Mouse (Mus musculus): ENCODE measurements around the gene Fggy. TPM values are rescaled to one million over a fixed set of nuclear protein-coding genes. Genes with fewer than 3 reads are reported as not detected.

Fggy gene
- polyA plus RNA-seq, 1 experiment from 2014 or later = 5.3 TPM

- Histone ChIP-seq H3K36me3 (ENCODE audit: control insufficient read depth, insufficient read depth, low read length) (no peaks in the 10 kb centered on the region), H3K9ac (ENCODE audit: low read length) (no peak overlapping the region), H3K27ac (replicated peaks) (no peak overlapping the region), H3K4me2 (replicated peaks; ENCODE audit: low read depth) (no peak overlapping the region), H3K27me3 (ENCODE audit: control insufficient read depth, insufficient read depth, low read length) (no peaks in the 10 kb centered on the region), H3K4me1 (replicated peaks; ENCODE audit: control insufficient read depth, insufficient read depth) (no peaks in the 10 kb centered on the region), H3K9me3 (ENCODE audit: control insufficient read depth, low read length) (no peaks in the 10 kb centered on the region), H3K4me3 (ENCODE audit: low read depth, low read length) (no peak overlapping the region)
- DNase-seq (ENCODE audit: low spot score) (peak; percentile 19), ATAC-seq (ENCODE audit: low FRiP score, low TSS enrichment) (no peak)
- 69% methylated on average over 3 of the region's 3 CpGs for WGBS
- TF ChIP-seq EP300 (optimal IDR thresholded peaks at IDR 0.05) (no peak), CTCF (IDR thresholded peaks at IDR 0.05; ENCODE audit: low read depth) (no peak)
Observed at GRCm38 (mm10) chr4:95821906-95822579, 264.7 kb downstream of the Fggy start.

- TF ChIP-seq EP300 (optimal IDR thresholded peaks at IDR 0.05) (no peak), CTCF (IDR thresholded peaks at IDR 0.05; ENCODE audit: low read depth) (no peak)
- 82% methylated on average over 4 of the region's 4 CpGs for WGBS
- Histone ChIP-seq H3K27ac (replicated peaks) (no peak overlapping the region), H3K4me2 (replicated peaks; ENCODE audit: low read depth) (no peak overlapping the region), H3K27me3 (ENCODE audit: control insufficient read depth, insufficient read depth, low read length) (no peaks in the 10 kb centered on the region), H3K36me3 (ENCODE audit: control insufficient read depth, insufficient read depth, low read length) (no peaks in the 10 kb centered on the region), H3K9ac (ENCODE audit: low read length) (no peak overlapping the region), H3K4me1 (replicated peaks; ENCODE audit: control insufficient read depth, insufficient read depth) (no peaks in the 10 kb centered on the region), H3K4me3 (ENCODE audit: low read depth, low read length) (no peak overlapping the region), H3K9me3 (ENCODE audit: control insufficient read depth, low read length) (no peaks in the 10 kb centered on the region)
- ATAC-seq (ENCODE audit: low FRiP score, low TSS enrichment) (no peak), DNase-seq (ENCODE audit: low spot score) (no peak)
Observed at GRCm38 (mm10) chr4:95828164-95828563, 270.9 kb downstream of the Fggy start.

GRCm38 (mm10) chr4:95830320-95830719, 273.0 kb downstream of the Fggy start:
- no peaks in the 10 kb centered on the region for H3K36me3 ChIP-seq (ENCODE audit: control insufficient read depth, insufficient read depth, low read length)

GRCm38 (mm10) chr4:95839860-95840259, 282.6 kb downstream of the Fggy start:
- no peak for TF ChIP-seq CTCF (IDR thresholded peaks at IDR 0.05; ENCODE audit: low read depth)
- TF ChIP-seq EP300 (optimal IDR thresholded peaks at IDR 0.05) = no peak
- Histone ChIP-seq H3K36me3 (ENCODE audit: control insufficient read depth, insufficient read depth, low read length) (no peaks in the 10 kb centered on the region), H3K9ac (ENCODE audit: low read length) (no peak overlapping the region), H3K4me2 (replicated peaks; ENCODE audit: low read depth) (no peak overlapping the region), H3K27ac (replicated peaks) (no peak overlapping the region), H3K27me3 (ENCODE audit: control insufficient read depth, insufficient read depth, low read length) (no peaks in the 10 kb centered on the region), H3K4me3 (ENCODE audit: low read depth, low read length) (no peak overlapping the region), H3K4me1 (replicated peaks; ENCODE audit: control insufficient read depth, insufficient read depth) (no peaks in the 10 kb centered on the region), H3K9me3 (ENCODE audit: control insufficient read depth, low read length) (no peaks in the 10 kb centered on the region)
- ATAC-seq (ENCODE audit: low FRiP score, low TSS enrichment) = no peak
- 77% methylated on average over 1 of the region's 1 CpGs for WGBS
- no peak for DNase-seq (ENCODE audit: low spot score)

More at GRCm38 (mm10) chr4:95830320-95830719, 273.0 kb downstream of the Fggy start:
- H3K9me3 ChIP-seq (ENCODE audit: control insufficient read depth, low read length) = no peaks in the 10 kb centered on the region
- TF ChIP-seq EP300 (optimal IDR thresholded peaks at IDR 0.05) (no peak), CTCF (IDR thresholded peaks at IDR 0.05; ENCODE audit: low read depth) (no peak)
- ATAC-seq (ENCODE audit: low FRiP score, low TSS enrichment) (no peak), DNase-seq (ENCODE audit: low spot score) (no peak)
- H3K9ac ChIP-seq (ENCODE audit: low read length) = no peak overlapping the region
- H3K27me3 ChIP-seq (ENCODE audit: control insufficient read depth, insufficient read depth, low read length) = no peaks in the 10 kb centered on the region
- no peak overlapping the region for H3K4me3 ChIP-seq (ENCODE audit: low read depth, low read length)
- H3K27ac ChIP-seq (replicated peaks) = no peak overlapping the region
- H3K4me2 ChIP-seq (replicated peaks; ENCODE audit: low read depth) = no peak overlapping the region
- WGBS = 87% methylated on average over 2 of the region's 2 CpGs
- no peaks in the 10 kb centered on the region for H3K4me1 ChIP-seq (replicated peaks; ENCODE audit: control insufficient read depth, insufficient read depth)

- WGBS = 92% methylated on average over 6 of the region's 6 CpGs
- no peak overlapping the region for H3K27ac ChIP-seq (replicated peaks)
- H3K4me3 ChIP-seq (ENCODE audit: low read depth, low read length) = no peak overlapping the region
- no peak for DNase-seq (ENCODE audit: low spot score)
- no peaks in the 10 kb centered on the region for H3K4me1 ChIP-seq (replicated peaks; ENCODE audit: control insufficient read depth, insufficient read depth)
- no peak overlapping the region for H3K9ac ChIP-seq (ENCODE audit: low read length)
- no peak for TF ChIP-seq CTCF (IDR thresholded peaks at IDR 0.05; ENCODE audit: low read depth)
- TF ChIP-seq EP300 (optimal IDR thresholded peaks at IDR 0.05) = no peak
- H3K27me3 ChIP-seq (ENCODE audit: control insufficient read depth, insufficient read depth, low read length) = no peaks in the 10 kb centered on the region
- H3K36me3 ChIP-seq (ENCODE audit: control insufficient read depth, insufficient read depth, low read length) = no peaks in the 10 kb centered on the region
- no peaks in the 10 kb centered on the region for H3K9me3 ChIP-seq (ENCODE audit: control insufficient read depth, low read length)
- no peak overlapping the region for H3K4me2 ChIP-seq (replicated peaks; ENCODE audit: low read depth)
- ATAC-seq (ENCODE audit: low FRiP score, low TSS enrichment) = no peak
Observed at GRCm38 (mm10) chr4:95840389-95841053, 283.2 kb downstream of the Fggy start.

GRCm38 (mm10) chr4:95845981-95846617, 288.8 kb downstream of the Fggy start:
- Histone ChIP-seq H3K27me3 (ENCODE audit: control insufficient read depth, insufficient read depth, low read length) (no peaks in the 10 kb centered on the region), H3K4me3 (ENCODE audit: low read depth, low read length) (no peak overlapping the region), H3K9me3 (ENCODE audit: control insufficient read depth, low read length) (no peaks in the 10 kb centered on the region), H3K27ac (replicated peaks) (no peak overlapping the region), H3K36me3 (ENCODE audit: control insufficient read depth, insufficient read depth, low read length) (no peaks in the 10 kb centered on the region), H3K9ac (ENCODE audit: low read length) (no peak overlapping the region), H3K4me1 (replicated peaks; ENCODE audit: control insufficient read depth, insufficient read depth) (0 out of 2 replicates have a peak, but pooled peaks cover 2% of the 10 kb centered on the region), H3K4me2 (replicated peaks; ENCODE audit: low read depth) (no peak overlapping the region)
- DNase-seq (ENCODE audit: low spot score) (no peak), ATAC-seq (ENCODE audit: low FRiP score, low TSS enrichment) (no peak)
- TF ChIP-seq CTCF (IDR thresholded peaks at IDR 0.05; ENCODE audit: low read depth) (no peak), EP300 (optimal IDR thresholded peaks at IDR 0.05) (no peak)
- WGBS = 33% methylated on average over 6 of the region's 6 CpGs
